Mouse (Mus musculus) gastrocnemius, postnatal 25 days (tissue): ENCODE measurements at regions not wholly inside any gene's neighbourhood (a gene's known extent, or its start where the extent isn't known, plus 50 kb on each side); places are given as distances from the start of the nearest gene placed in this dataset.

ENCODE experiments used
- DNase-seq: peaks from one replicate; pipeline ENCODE4 v3.0.0; 2022

- DNase-seq, result no peak
These were observed 59.3 kb upstream of the Il12b start for GRCm38 (mm10) chr11:44340531-44340930.

- DNase-seq, result no peak
These were observed 51.6 kb upstream of the Il12b start for GRCm38 (mm10) chr11:44348308-44348707.

- no peak for DNase-seq
These were observed 50.3 kb upstream of the Il12b start for GRCm38 (mm10) chr11:44349546-44349945.
